Mouse (Mus musculus) forebrain, embryonic 14.5 days (tissue): Measurements from ENCODE around the gene Jsrp1. TPM values are rescaled to one million over a fixed set of nuclear protein-coding genes. Genes with fewer than 3 reads are reported as not detected.
"Not testable (repeated sequence)": the region's sequence is repeated elsewhere in the genome, so short reads cannot be mapped to it uniquely, and the experiment has no call there.

Experiments
- ATAC-seq: fragments of 200-750 bp; cut with Nextera tagmentation; 2 replicates; pipeline ENCODE4 v1.8.0; 2017; ENCODE audit warnings: mild to moderate bottlenecking, moderate library complexity
- DNase-seq: peaks from one replicate; pipeline ENCODE4 v3.0.0-alpha.2; 2015; ENCODE audit warnings: low spot score
- H3K27ac ChIP-seq: fragments of 300-500 bp; sonication (generic); 2 replicates; pipeline ENCODE4 v1.5.1; 2014; ENCODE audit warnings: low read depth, mild to moderate bottlenecking, control low read depth, low read length, moderate library complexity
- H3K27me3 ChIP-seq: fragments of 300-500 bp; sonication (generic); replicated peaks from 2 replicates; pipeline ENCODE4 v1.6.1; 2014; ENCODE audit warnings: low read length, control low read depth, mixed read lengths; ENCODE audit not compliant: control insufficient read depth, insufficient read depth
- H3K36me3 ChIP-seq: fragments of 300-500 bp; sonication (generic); 2 replicates; pipeline ENCODE4 v1.6.1; 2014; ENCODE audit warnings: low read length, control low read depth; ENCODE audit not compliant: control insufficient read depth, insufficient read depth
- H3K4me1 ChIP-seq: fragments of 300-500 bp; sonication (generic); 2 replicates; pipeline ENCODE4 v1.6.1; 2014; ENCODE audit warnings: antibody characterized with exemption, low read length, control low read depth; ENCODE audit not compliant: control insufficient read depth, insufficient read depth
- H3K4me2 ChIP-seq: fragments of 300-500 bp; sonication (generic); 2 replicates; pipeline ENCODE4 v1.6.1; 2014; ENCODE audit warnings: mild to moderate bottlenecking, control low read depth, low read length
- H3K4me3 ChIP-seq: fragments of 300-500 bp; sonication (generic); 2 replicates; pipeline ENCODE4 v1.5.1; 2014; ENCODE audit warnings: low read depth, low read length, control low read depth
- H3K9ac ChIP-seq: fragments of 300-500 bp; sonication (generic); 2 replicates; pipeline ENCODE4 v1.6.1; 2014; ENCODE audit warnings: mild to moderate bottlenecking, low read length, control low read depth, moderate library complexity
- H3K9me3 ChIP-seq: fragments of 300-500 bp; sonication (generic); replicated peaks from 2 replicates; pipeline ENCODE4 v1.6.1; 2016; ENCODE audit warnings: low read length, control low read depth, mixed read lengths; ENCODE audit not compliant: control insufficient read depth
- WGBS: fragments of 180-500 bp; shearing (Covaris S2); extraction: QIAGEN DNeasy Blood & Tissue Kit; methylation state at CpG from one replicate; pipeline ENCODE4 v1.1.7; 2014; 5-methylcytosine and 5-hydroxymethylcytosine counted together
- polyA plus RNA-seq: library from polyadenylated mRNA; unstranded; fragments of >200 nt; fragmentation: Nextera tagmentation; extraction: Ambion mirVana; gene quantifications from 2 replicates; pipeline ENCODE4 v1.2.1, GENCODE M21; 2014

Jsrp1 gene
- polyA plus RNA-seq, 1 experiment from 2014 or later: 0.30 TPM

DNA sequence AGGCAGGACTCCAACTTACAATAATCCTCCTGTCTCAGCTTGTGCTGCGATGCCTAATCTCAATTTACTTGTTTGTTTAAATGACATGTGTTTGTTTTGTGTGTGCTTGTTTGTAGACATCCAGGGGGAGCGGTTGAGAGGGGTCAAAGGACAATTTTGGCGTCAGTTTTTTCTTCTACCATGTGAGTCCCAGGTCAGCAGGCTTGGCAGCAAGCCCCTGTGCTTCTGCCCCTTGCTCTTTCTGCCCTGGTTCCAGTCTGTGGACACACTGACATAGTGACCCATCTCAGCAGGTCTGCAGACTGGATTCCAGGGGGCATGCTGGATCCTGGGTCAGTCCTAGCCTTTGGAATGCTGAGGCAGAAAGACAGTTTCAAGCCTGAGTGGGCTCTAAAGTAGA lies 6.1 kb upstream of the Jsrp1 start:
- Histone ChIP-seq H3K9ac (no peak overlapping the region), H3K9me3 (no peaks in the 10 kb centered on the region), H3K4me3 (no peak overlapping the region), H3K4me1 (no peaks in the 10 kb centered on the region), H3K27me3 (no peaks in the 10 kb centered on the region), H3K36me3 (no peaks in the 10 kb centered on the region), H3K4me2 (no peak overlapping the region), H3K27ac (no peak overlapping the region)
- DNase-seq (no peak), ATAC-seq (no peak)
- 51% methylated on average over 3 of the region's 3 CpGs for WGBS

DNA sequence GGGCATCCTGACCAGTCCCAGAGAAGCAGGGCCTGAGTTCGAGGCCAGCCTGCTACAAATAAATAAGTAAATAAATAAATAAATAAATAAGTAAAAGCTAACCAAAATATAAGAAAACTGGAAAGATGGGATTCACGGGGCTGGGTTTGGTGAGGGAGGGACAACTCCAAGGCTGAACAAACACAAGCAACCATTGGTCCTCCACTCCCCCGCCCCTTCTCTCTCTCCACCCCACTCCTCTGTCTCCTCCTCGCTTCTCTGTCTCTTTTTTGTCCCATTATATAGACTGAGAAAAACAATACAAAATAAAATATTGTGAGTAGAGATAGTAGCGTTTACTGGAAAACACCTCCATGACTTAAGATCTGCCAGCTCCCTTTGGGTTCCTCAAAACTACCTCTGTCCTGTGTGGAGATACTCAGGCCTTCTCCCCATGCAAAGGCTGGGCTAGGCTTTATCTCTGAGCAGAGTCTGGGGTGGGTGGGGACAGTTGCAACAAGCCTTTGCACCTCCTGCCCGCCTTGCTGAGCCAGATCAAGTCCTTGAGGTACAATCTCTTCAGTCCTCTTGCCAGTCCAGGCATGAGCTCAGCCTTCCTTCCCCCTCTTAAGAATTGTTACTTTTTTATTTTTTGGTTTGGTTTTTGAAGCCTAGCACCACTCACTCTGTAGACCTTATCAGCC lies 5.4 kb upstream of the Jsrp1 start:
- no peaks in the 10 kb centered on the region for H3K36me3 ChIP-seq
- H3K9me3 ChIP-seq: no peaks in the 10 kb centered on the region
- H3K9ac ChIP-seq: no peak overlapping the region
- H3K27ac ChIP-seq: no peak overlapping the region
- no peak overlapping the region for H3K4me3 ChIP-seq
- ATAC-seq: no peak
- H3K4me1 ChIP-seq: no peaks in the 10 kb centered on the region
- WGBS: 59% methylated on average over 6 of the region's 6 CpGs
- no peak overlapping the region for H3K4me2 ChIP-seq
- H3K27me3 ChIP-seq: no peaks in the 10 kb centered on the region
- DNase-seq: no peak

DNA sequence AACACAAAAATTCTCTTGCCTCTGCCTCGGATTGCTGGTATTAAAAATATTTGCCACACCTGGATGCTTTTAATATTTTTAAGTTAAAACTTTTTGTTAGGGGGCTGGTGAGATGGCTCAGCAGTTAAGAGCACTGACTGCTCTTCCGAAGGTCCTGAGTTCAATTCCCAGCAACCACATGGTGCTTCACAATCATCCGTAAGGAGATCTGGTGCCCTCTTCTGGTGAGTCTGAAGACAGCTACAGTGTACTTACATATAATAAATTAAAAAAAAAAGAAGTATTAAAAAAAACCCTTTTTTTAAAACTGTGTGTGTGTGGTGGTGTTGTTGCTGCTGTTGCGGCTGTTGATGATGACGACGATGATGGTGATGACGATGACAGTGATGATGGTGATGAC lies 4.7 kb upstream of the Jsrp1 start:
- H3K27ac ChIP-seq, DNase-seq, H3K9ac ChIP-seq, H3K27me3 ChIP-seq, H3K9me3 ChIP-seq, H3K4me3 ChIP-seq, H3K4me1 ChIP-seq, H3K4me2 ChIP-seq, H3K36me3 ChIP-seq, ATAC-seq: not testable (repeated sequence)
- 84% methylated on average over 7 of the region's 7 CpGs for WGBS

DNA sequence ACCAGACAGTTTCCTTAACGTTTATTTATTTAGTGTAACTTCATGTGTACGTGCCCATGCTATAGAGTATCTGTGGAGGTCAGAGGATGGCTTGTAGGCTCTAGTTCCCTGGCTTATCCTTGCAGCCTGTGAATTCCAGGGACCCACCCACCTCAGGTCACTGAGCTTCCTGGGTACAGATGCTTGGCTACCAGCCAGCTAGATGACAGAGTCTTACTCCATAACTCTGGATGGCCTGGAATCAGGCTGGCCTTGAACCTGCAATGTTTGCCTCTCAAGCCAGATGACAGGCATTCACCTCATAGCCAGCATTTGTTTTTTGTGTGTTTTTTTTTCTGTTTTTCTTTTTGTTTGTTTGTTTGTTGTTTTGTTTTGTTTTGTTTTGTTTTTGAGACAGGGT lies 3.9 kb upstream of the Jsrp1 start:
- Histone ChIP-seq H3K4me3 (no peak overlapping the region), H3K27ac (no peak overlapping the region), H3K9me3 (no peaks in the 10 kb centered on the region), H3K4me2 (no peak overlapping the region), H3K36me3 (no peaks in the 10 kb centered on the region), H3K27me3 (no peaks in the 10 kb centered on the region), H3K9ac (no peak overlapping the region), H3K4me1 (no peaks in the 10 kb centered on the region)
- ATAC-seq (no peak), DNase-seq (no peak)
- 70% methylated on average over 2 of the region's 2 CpGs for WGBS

DNA sequence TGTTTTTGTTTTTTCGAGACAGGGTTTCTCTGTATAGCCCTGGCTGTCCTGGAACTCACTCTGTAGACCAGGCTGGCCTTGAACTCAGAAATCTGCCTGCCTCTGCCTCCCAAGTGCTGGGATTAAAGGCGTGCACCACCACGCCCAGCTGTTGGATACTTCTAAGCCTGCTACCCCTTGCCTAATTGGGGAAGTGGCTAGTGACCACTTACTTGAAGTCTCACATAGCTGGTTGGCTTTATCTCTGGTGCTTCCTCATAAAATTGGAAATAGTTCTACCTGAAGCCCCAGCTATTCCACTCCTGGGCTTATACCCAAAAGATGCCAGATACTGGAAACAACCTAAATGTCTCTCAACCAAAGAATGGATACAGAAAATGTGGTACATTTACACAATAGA lies 3.0 kb upstream of the Jsrp1 start:
- H3K36me3 ChIP-seq, H3K9me3 ChIP-seq, H3K27ac ChIP-seq, H3K27me3 ChIP-seq, H3K4me2 ChIP-seq, H3K9ac ChIP-seq, DNase-seq, H3K4me3 ChIP-seq, H3K4me1 ChIP-seq, ATAC-seq: not testable (repeated sequence)
- WGBS: 83% methylated on average over 3 of the region's 3 CpGs

DNA sequence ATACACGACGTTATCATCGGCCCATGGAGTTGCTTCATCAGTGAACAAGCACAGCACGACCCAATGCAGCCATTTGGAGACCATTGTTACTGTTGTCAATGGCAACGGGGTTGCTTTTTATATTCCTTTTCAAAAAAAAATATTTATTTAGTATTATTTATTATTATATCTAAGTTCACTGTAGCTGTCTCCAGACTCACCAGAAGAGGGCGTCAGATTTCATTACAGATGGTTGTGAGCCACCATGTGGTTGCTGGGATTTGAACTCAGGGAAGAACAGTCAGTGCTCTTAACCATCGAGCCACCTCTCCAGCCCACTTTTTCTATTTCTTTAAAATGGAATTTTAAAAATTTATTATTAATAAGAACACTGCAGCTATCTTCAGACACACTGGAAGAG lies 1.5 kb upstream of the Jsrp1 start:
- H3K9ac ChIP-seq: no peak overlapping the region
- H3K27ac ChIP-seq: no peak overlapping the region
- no peaks in the 10 kb centered on the region for H3K36me3 ChIP-seq
- WGBS: 67% methylated on average over 7 of the region's 7 CpGs
- no peak overlapping the region for H3K4me3 ChIP-seq
- no peak for DNase-seq
- H3K9me3 ChIP-seq: no peaks in the 10 kb centered on the region
- H3K27me3 ChIP-seq: peaks cover 7% of the 10 kb centered on the region
- ATAC-seq: no peak
- H3K4me2 ChIP-seq: no peak overlapping the region
- peaks cover 3% of the 10 kb centered on the region; the same call in 1 of the 2 replicates for H3K4me1 ChIP-seq

DNA sequence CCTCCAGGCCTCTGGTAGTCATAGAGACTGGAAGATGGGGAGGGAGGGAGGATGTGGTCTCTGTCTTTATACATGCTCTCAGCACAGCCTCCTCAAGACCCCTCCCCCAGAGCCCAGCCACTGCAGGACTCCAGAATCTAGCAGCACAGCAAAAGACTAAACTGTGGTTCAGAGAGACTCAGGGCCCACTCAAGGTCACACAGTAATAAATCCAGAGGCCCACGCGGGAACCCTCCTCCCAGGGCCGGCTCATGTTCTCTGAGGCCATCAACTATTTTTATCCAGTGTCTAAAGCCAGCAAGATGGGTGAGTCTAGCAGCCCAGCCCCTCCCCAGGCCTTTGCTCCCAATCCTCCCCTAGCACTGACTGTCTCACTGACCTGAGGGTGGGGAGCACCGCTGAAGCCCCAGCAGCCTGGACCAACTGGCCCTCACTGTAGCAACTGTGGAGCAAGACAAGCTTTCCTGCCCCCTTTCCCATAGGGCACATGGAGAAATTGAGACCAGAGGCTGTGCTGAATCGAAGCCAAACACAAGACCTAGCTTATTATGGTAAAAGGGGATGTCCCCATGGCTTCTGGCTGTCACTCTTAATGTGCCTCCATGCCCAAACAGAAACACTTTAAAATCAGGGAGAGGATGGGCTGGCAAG lies 782 bp downstream of the Jsrp1 start:
- Histone ChIP-seq H3K4me1 (peaks cover 6% of the 10 kb centered on the region; the same call in 1 of the 2 replicates), H3K27me3 (peaks cover 17% of the 10 kb centered on the region), H3K36me3 (no peaks in the 10 kb centered on the region), H3K4me3 (no peak overlapping the region), H3K9me3 (no peaks in the 10 kb centered on the region), H3K9ac (no peak overlapping the region; the same call in 1 of the 2 replicates), H3K4me2 (no peak overlapping the region), H3K27ac (no peak overlapping the region)
- no peak for ATAC-seq
- 67% methylated on average over 5 of the region's 5 CpGs for WGBS
- DNase-seq: no peak

DNA sequence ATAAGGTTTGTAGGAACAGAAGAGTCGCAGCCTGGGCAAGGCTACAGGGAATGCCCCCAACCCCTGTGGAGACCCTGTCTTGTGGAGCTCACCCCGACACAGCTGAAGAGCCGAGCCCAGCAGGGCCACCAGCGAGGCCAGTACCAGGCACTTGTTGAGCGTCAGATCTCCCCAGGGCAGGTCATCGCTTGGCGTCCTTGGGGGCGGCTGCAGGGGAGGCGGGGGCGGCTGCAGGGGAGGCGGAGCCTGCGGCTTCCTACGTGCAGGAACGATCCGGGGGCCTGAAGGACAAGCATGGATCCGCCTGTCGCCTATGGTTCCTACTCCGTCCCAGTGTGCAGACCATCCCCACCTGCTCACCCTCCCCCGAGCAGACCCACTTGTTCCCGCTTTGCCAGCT lies 3.2 kb downstream of the Jsrp1 start:
- 3% methylated on average over 7 of the region's 20 CpGs for WGBS
- no peaks in the 10 kb centered on the region for H3K9me3 ChIP-seq
- no peak for ATAC-seq
- no peak overlapping the region for H3K4me2 ChIP-seq
- no peak overlapping the region for H3K9ac ChIP-seq
- H3K27me3 ChIP-seq: peaks cover 17% of the 10 kb centered on the region
- H3K27ac ChIP-seq: no peak overlapping the region
- peaks cover 12% of the 10 kb centered on the region for H3K4me1 ChIP-seq
- DNase-seq: no peak
- H3K4me3 ChIP-seq: no peak overlapping the region
- peaks cover 4% of the 10 kb centered on the region for H3K36me3 ChIP-seq

DNA sequence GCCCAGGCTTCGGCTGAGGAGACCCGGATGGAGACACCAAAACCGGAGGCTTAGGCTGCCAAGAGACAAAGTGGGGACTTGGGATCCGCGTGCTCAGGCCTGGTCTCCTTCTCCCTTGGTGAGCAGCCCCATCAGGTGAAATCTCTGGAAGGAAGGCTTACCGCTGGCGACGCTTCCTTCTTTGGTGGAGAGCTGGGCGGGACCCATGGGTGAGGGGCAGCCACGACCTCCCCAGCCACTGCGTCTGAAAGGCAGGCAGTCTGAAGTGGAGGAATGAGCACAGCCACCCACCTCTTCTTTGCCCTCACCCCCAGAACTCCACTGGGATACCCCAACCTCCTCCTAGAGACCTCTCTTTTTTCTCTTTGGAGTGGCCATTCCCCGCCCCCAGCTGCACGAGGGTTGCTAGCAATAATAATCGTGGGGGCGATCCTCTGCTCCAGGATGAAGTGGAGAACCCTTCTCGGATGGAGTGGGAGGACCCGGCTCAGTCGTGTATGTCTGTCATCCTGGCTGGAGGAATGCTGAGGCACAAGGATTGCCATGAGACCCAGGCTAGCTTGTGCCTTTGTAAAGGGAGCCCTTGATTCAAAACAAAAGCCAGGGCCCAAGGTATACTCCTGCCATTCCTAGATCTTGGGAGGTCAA lies 4.2 kb downstream of the Jsrp1 start:
- DNase-seq: no peak
- H3K4me2 ChIP-seq: 0 out of 2 replicates have a peak overlapping the region, but pooled peaks have one; percentile 6

More for the DNA sequence above, 4.2 kb downstream of the Jsrp1 start:
- peaks cover 17% of the 10 kb centered on the region for H3K27me3 ChIP-seq
- H3K4me3 ChIP-seq: no peak overlapping the region
- H3K9ac ChIP-seq: no peak overlapping the region
- WGBS: 8% methylated on average over 18 of the region's 18 CpGs
- no peak for ATAC-seq
- peaks cover 12% of the 10 kb centered on the region for H3K4me1 ChIP-seq
- H3K9me3 ChIP-seq: no peaks in the 10 kb centered on the region
- H3K27ac ChIP-seq: no peak overlapping the region
- peaks cover 14% of the 10 kb centered on the region for H3K36me3 ChIP-seq
